Mouse (Mus musculus): ENCODE measurements around the gene Gm28047. TPM values are rescaled to one million over a fixed set of nuclear protein-coding genes. Genes with fewer than 3 reads are reported as not detected.
"Not testable (repeated sequence)": the region's sequence is repeated elsewhere in the genome, so short reads cannot be mapped to it uniquely, and the experiment has no call there.

Gene Gm28047
- polyA plus RNA-seq, 1 experiment from 2014 or later, result not detected

DNA sequence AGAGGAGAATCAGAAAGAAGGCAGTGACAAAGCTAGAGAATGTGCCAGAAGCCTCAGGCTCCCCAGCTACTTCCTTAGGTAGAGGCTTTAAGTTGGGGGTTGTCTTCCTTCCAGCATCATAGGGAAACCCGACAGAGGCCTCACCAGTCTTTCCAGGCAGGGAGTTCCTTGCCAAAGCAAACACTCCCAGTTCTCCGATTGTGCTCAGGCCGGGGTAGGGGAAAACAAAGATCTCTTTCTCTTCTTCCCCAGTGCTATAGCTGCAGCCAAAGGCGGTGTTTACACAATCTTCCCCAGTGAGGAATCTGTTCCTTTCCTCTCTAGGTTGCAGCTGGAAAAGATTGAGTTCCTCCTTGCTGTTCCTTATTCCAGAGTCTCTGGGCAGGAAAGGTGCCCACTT, 31.8 kb upstream of the Gm28047 start:
- peaks cover 22% of the 10 kb centered on the region for H3K4me1 ChIP-seq
- peak overlapping the region; percentile 78 for H3K27ac ChIP-seq (replicated peaks)
- peak; percentile 55 for DNase-seq (ENCODE audit: low spot score)
- no peaks in the 10 kb centered on the region for H3K9me3 ChIP-seq
- no peak overlapping the region for H3K4me3 ChIP-seq
- H3K27me3 ChIP-seq (replicated peaks; ENCODE audit: low read depth, poor library complexity, severe bottlenecking), result no peaks in the 10 kb centered on the region
- peaks cover 25% of the 10 kb centered on the region for H3K36me3 ChIP-seq (replicated peaks)
- WGBS, result 12% methylated on average over 4 of the region's 4 CpGs

- H3K4me3 ChIP-seq; DNase-seq (ENCODE audit: low spot score); H3K27ac ChIP-seq (replicated peaks); H3K27me3 ChIP-seq (replicated peaks; ENCODE audit: low read depth, poor library complexity, severe bottlenecking); H3K9me3 ChIP-seq; H3K36me3 ChIP-seq (replicated peaks): not testable (repeated sequence)
- peaks cover 13% of the 10 kb centered on the region for H3K4me1 ChIP-seq
- 80% methylated on average over 9 of the region's 9 CpGs for WGBS
Measured at GRCm38 (mm10) chr15:102651928-102652660, 27.2 kb upstream of the Gm28047 start.

DNA sequence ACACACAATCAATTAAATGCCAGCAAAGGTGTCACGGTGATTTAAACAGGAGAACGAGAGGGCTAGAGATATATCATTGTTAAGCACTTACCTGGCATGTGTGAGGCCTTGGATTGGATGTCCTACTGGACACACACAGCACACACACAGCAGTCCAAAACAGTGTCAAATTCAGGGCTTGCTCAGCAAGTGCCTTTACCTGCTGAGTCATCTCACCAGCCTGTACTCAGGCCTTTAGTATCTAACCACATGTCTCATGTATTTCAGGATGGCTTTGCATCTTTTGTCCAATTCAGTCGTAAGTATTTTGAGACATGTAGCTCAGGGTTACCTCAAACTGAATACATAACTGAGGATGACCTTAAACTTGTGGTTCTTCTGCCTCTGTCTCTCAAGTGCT, 26.2 kb upstream of the Gm28047 start:
- whole genome bisulfite sequencing, result 84% methylated on average over 3 of the region's 3 CpGs

DNA sequence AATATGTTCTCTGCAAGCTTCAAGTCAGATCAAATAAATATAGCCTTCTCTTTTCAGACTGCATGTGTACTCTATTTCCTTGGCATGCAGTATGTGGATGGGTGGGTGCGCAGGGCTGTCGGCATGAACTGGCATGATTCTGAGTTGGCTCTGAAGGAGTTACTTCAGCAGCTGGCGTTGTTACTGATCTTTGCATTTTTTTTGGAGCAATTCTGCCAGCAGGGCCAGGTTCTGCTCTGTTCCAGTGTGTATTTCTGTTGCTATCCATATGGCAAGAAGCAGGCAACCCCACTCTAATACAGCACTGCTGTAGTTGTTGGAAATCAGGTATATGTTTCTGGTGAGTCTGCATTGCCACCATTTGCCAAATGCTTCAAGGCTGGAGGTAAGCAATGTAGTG, 10.9 kb upstream of the Gm28047 start:
- Histone ChIP-seq H3K4me3 (no peak overlapping the region), H3K4me1 (no peaks in the 10 kb centered on the region), H3K27me3 (replicated peaks; ENCODE audit: low read depth, poor library complexity, severe bottlenecking) (no peaks in the 10 kb centered on the region), H3K27ac (replicated peaks) (no peak overlapping the region), H3K36me3 (replicated peaks) (no peaks in the 10 kb centered on the region), H3K9me3 (no peaks in the 10 kb centered on the region)
- no peak for DNase-seq (ENCODE audit: low spot score)
- WGBS, result 91% methylated on average over 3 of the region's 3 CpGs

More for the DNA sequence above, 26.2 kb upstream of the Gm28047 start:
- H3K9me3 ChIP-seq, result no peaks in the 10 kb centered on the region
- H3K27ac ChIP-seq (replicated peaks), result no peak overlapping the region
- H3K4me3 ChIP-seq, result no peak overlapping the region
- no peaks in the 10 kb centered on the region for H3K27me3 ChIP-seq (replicated peaks; ENCODE audit: low read depth, poor library complexity, severe bottlenecking)
- no peak for DNase-seq (ENCODE audit: low spot score)
- H3K4me1 ChIP-seq, result peaks cover 3% of the 10 kb centered on the region
- H3K36me3 ChIP-seq (replicated peaks), result no peaks in the 10 kb centered on the region

DNA sequence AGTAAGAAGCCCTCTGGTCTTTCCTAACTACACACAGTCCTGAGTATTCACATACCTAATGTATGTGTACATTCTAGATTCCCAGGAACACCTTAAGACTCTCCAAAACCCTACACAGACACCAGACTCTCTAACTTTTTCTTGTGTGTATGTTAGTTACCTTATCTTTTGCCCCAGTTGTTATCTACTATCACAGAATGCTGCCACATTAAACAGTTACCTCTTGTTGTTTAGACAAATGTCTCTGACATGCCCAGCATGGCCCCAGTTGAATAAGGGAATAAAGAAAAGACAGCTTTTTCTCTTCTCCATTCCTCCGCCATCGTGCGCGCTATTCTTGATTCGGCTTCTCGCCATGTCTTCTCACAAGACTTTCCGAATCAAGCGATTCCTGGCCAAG, 9.8 kb upstream of the Gm28047 start:
- 94% methylated on average over 8 of the region's 8 CpGs for WGBS
- DNase-seq (ENCODE audit: low spot score), result no peak
- no peaks in the 10 kb centered on the region for H3K36me3 ChIP-seq (replicated peaks)
- no peaks in the 10 kb centered on the region for H3K9me3 ChIP-seq
- H3K4me1 ChIP-seq, result no peaks in the 10 kb centered on the region
- H3K4me3 ChIP-seq, result no peak overlapping the region
- no peak overlapping the region for H3K27ac ChIP-seq (replicated peaks)
- H3K27me3 ChIP-seq (replicated peaks; ENCODE audit: low read depth, poor library complexity, severe bottlenecking), result no peaks in the 10 kb centered on the region

- under 1% methylated on average over 18 of the region's 18 CpGs for WGBS
- no peak for DNase-seq (ENCODE audit: low spot score)
- no peaks in the 10 kb centered on the region; the same call in 1 of the 2 replicates for H3K36me3 ChIP-seq (replicated peaks)
- peak overlapping the region; percentile 95 for H3K27ac ChIP-seq (replicated peaks)
- no peaks in the 10 kb centered on the region for H3K9me3 ChIP-seq
- peaks cover 22% of the 10 kb centered on the region for H3K4me1 ChIP-seq
- H3K27me3 ChIP-seq (replicated peaks; ENCODE audit: low read depth, poor library complexity, severe bottlenecking), result no peaks in the 10 kb centered on the region
- H3K4me3 ChIP-seq, result peak overlapping the region; percentile 66
Measured at GRCm38 (mm10) chr15:102625687-102626055, 804 bp upstream of the Gm28047 start.

DNA sequence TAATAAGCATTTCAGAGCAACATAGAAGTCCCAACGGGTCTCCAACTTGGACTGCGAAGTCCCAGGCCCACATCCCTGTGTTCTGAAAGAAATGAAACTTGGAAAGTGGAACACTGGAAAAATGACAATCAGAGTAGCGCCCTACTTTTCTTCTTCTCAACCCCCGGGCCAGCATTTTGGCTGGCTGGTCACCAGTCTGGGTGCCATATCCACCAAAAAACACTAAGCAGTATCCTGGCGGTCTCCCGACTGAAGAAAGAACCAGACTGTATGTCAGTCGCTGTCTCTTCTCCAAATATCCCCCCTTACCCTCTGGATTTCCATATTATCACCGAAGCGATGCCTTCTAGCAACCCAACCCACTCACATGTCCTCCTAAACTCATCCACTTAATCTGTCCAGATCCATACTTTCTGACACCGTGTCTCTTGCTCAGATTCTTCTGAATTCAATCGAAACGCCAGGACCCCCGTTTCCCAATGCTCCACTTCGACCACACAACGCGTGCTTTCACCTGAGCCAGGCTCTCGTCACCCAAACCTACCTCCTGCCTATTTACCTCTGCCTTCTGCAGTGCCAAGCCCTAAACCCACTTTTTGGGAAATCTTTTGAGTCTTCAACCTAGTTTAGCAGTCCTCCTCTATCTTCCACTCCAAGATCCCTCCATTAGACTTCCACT, 437 bp downstream of the Gm28047 start:
- 8% methylated on average over 17 of the region's 17 CpGs for WGBS
- H3K27ac ChIP-seq (replicated peaks), result peak overlapping the region; percentile 95
- peak; percentile 16 for DNase-seq (ENCODE audit: low spot score)
- H3K9me3 ChIP-seq, result no peaks in the 10 kb centered on the region
- H3K36me3 ChIP-seq (replicated peaks), result peaks cover 2% of the 10 kb centered on the region; the same call in 1 of the 2 replicates
- peaks cover 22% of the 10 kb centered on the region for H3K4me1 ChIP-seq
- no peaks in the 10 kb centered on the region for H3K27me3 ChIP-seq (replicated peaks; ENCODE audit: low read depth, poor library complexity, severe bottlenecking)
- peak overlapping the region; percentile 66 for H3K4me3 ChIP-seq

- no peaks in the 10 kb centered on the region for H3K27me3 ChIP-seq (replicated peaks; ENCODE audit: low read depth, poor library complexity, severe bottlenecking)
- H3K27ac ChIP-seq (replicated peaks), result no peak overlapping the region
- H3K36me3 ChIP-seq (replicated peaks), result peaks cover 3% of the 10 kb centered on the region; the same call in 1 of the 2 replicates
- H3K9me3 ChIP-seq, result no peaks in the 10 kb centered on the region
- 91% methylated on average over 3 of the region's 3 CpGs for WGBS
- DNase-seq (ENCODE audit: low spot score), result no peak
- H3K4me3 ChIP-seq, result no peak overlapping the region
- peaks cover 22% of the 10 kb centered on the region for H3K4me1 ChIP-seq
Measured at GRCm38 (mm10) chr15:102623121-102623520, 1.7 kb downstream of the Gm28047 start.

GRCm38 (mm10) chr15:102622536-102622935, 2.3 kb downstream of the Gm28047 start:
- no peak for DNase-seq (ENCODE audit: low spot score)
- Histone ChIP-seq H3K4me3 (no peak overlapping the region), H3K27me3 (replicated peaks; ENCODE audit: low read depth, poor library complexity, severe bottlenecking) (no peaks in the 10 kb centered on the region), H3K9me3 (no peaks in the 10 kb centered on the region), H3K36me3 (replicated peaks) (peaks cover 3% of the 10 kb centered on the region; the same call in 1 of the 2 replicates), H3K4me1 (peaks cover 22% of the 10 kb centered on the region), H3K27ac (replicated peaks) (no peak overlapping the region)

- WGBS, result 93% methylated on average over 1 of the region's 1 CpGs
- Histone ChIP-seq H3K4me3 (no peak overlapping the region), H3K4me1 (peaks cover 18% of the 10 kb centered on the region), H3K27ac (replicated peaks) (no peak overlapping the region), H3K9me3 (no peaks in the 10 kb centered on the region), H3K27me3 (replicated peaks; ENCODE audit: low read depth, poor library complexity, severe bottlenecking) (no peaks in the 10 kb centered on the region), H3K36me3 (replicated peaks) (peaks cover 3% of the 10 kb centered on the region; the same call in 1 of the 2 replicates)
- no peak for DNase-seq (ENCODE audit: low spot score)
Measured at GRCm38 (mm10) chr15:102620765-102621164, 4.1 kb downstream of the Gm28047 start.

GRCm38 (mm10) chr15:102619486-102619885, 5.4 kb downstream of the Gm28047 start:
- H3K27ac ChIP-seq (replicated peaks), result no peak overlapping the region
- H3K4me1 ChIP-seq, result peaks cover 12% of the 10 kb centered on the region
- WGBS, result 95% methylated on average over 5 of the region's 5 CpGs
- no peaks in the 10 kb centered on the region for H3K27me3 ChIP-seq (replicated peaks; ENCODE audit: low read depth, poor library complexity, severe bottlenecking)
- H3K36me3 ChIP-seq (replicated peaks), result peaks cover 3% of the 10 kb centered on the region; the same call in 1 of the 2 replicates
- H3K4me3 ChIP-seq, result no peak overlapping the region
- H3K9me3 ChIP-seq, result no peaks in the 10 kb centered on the region
- no peak for DNase-seq (ENCODE audit: low spot score)

GRCm38 (mm10) chr15:102617654-102618053, 7.2 kb downstream of the Gm28047 start:
- no peaks in the 10 kb centered on the region for H3K27me3 ChIP-seq (replicated peaks; ENCODE audit: low read depth, poor library complexity, severe bottlenecking)

DNA sequence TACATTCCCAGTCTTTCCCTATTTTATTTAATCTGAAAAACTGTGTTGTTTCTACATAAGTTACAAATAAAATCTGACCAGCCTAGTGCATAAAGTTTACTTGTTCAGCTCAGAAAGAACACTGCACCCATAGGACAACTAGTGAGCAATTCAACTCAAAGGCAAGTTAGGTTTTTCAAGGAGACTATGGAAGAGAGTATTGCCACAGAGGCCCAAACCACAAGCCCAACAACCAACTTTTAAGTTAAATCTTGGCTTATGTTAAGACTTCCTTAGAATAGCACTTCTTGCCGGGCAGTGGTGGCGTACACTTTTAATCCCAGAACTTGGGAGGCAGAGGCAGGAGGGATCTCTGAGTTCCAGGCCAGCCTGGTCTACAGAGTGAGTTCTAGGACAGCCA, 8.7 kb downstream of the Gm28047 start:
- Histone ChIP-seq H3K4me1 (no peaks in the 10 kb centered on the region), H3K9me3 (no peaks in the 10 kb centered on the region), H3K36me3 (replicated peaks) (peaks cover 6% of the 10 kb centered on the region; the same call in 1 of the 2 replicates), H3K4me3 (no peak overlapping the region), H3K27me3 (replicated peaks; ENCODE audit: low read depth, poor library complexity, severe bottlenecking) (no peaks in the 10 kb centered on the region), H3K27ac (replicated peaks) (no peak overlapping the region)
- 92% methylated on average over 2 of the region's 2 CpGs for WGBS
- no peak for DNase-seq (ENCODE audit: low spot score)

More at GRCm38 (mm10) chr15:102617654-102618053, 7.2 kb downstream of the Gm28047 start:
- Histone ChIP-seq H3K27ac (replicated peaks) (no peak overlapping the region), H3K4me1 (no peaks in the 10 kb centered on the region), H3K9me3 (no peaks in the 10 kb centered on the region), H3K4me3 (no peak overlapping the region), H3K36me3 (replicated peaks) (peaks cover 6% of the 10 kb centered on the region; the same call in 1 of the 2 replicates)
- 89% methylated on average over 1 of the region's 1 CpGs for WGBS
- no peak for DNase-seq (ENCODE audit: low spot score)
